Mouse (Mus musculus) G1E (cell line): ENCODE measurements around the gene Map1lc3a. TPM values are rescaled to one million over a fixed set of nuclear protein-coding genes. Genes with fewer than 3 reads are reported as not detected.
A peak's percentile ranks its signal among the peaks of the same experiment; 100 is the strongest.

Source experiments
- ATAC-seq: 2 replicates; pipeline ENCODE4 v1.8.0; 2016; ENCODE audit warnings: mild to moderate bottlenecking; ENCODE audit not compliant: insufficient number of reproducible peaks, poor library complexity, low FRiP score, severe bottlenecking; ENCODE audit errors: extremely low read depth
- DNase-seq: peaks from one replicate; pipeline ENCODE4 v3.0.0; 2012; ENCODE audit warnings: low spot score
- H3K27me3 ChIP-seq: 2 replicates; pipeline ENCODE4 v1.6.1; 2012; ENCODE audit warnings: mild to moderate bottlenecking, low read length, inconsistent platforms; ENCODE audit not compliant: insufficient read depth
- H3K36me3 ChIP-seq: replicated peaks from 2 replicates; pipeline ENCODE3; 2012; ENCODE audit warnings: mild to moderate bottlenecking, inconsistent platforms
- H3K4me1 ChIP-seq: 2 replicates; pipeline ENCODE4 v1.6.1; 2012; ENCODE audit warnings: low read depth, low read length, inconsistent platforms, mixed read lengths; ENCODE audit not compliant: insufficient read depth
- H3K4me3 ChIP-seq: 2 replicates; pipeline ENCODE4 v1.5.1; 2012; ENCODE audit warnings: low read depth, mild to moderate bottlenecking, inconsistent platforms, low read length, moderate library complexity, mixed read lengths
- H3K9me3 ChIP-seq: replicated peaks from 2 replicates; pipeline ENCODE4 v1.6.1; 2012; ENCODE audit warnings: inconsistent platforms
- CTCF ChIP-seq: IDR thresholded peaks from 2 replicates; pipeline ENCODE4 v1.5.1; 2012; ENCODE audit warnings: low read depth, low read length, inconsistent platforms, mixed read lengths
- GATA1 ChIP-seq: IDR thresholded peaks from 2 replicates; pipeline ENCODE4 v1.6.1; 2012; ENCODE audit warnings: borderline replicate concordance, low read length, inconsistent platforms, mixed read lengths
- GATA2 ChIP-seq: IDR thresholded peaks from 2 replicates; pipeline ENCODE4 v1.6.1; 2012; ENCODE audit warnings: low read depth, low read length, inconsistent platforms, borderline replicate concordance
- POLR2AphosphoS5 ChIP-seq: IDR thresholded peaks from 2 replicates; pipeline ENCODE4 v1.6.1; 2012; ENCODE audit warnings: low read depth, low read length, inconsistent platforms; ENCODE audit not compliant: insufficient replicate concordance
- TAL1 ChIP-seq: conservative IDR thresholded peaks from 2 replicates; pipeline ENCODE4 v1.6.1; 2012; ENCODE audit warnings: low read depth, low read length, inconsistent platforms, mixed read lengths
- polyA plus RNA-seq: library from polyadenylated mRNA; stranded (reverse); fragments of >175 nt; gene quantifications from 2 replicates; pipeline ENCODE4 v1.2.3, GENCODE M21; 2012
- total RNA-seq, 2 experiments: library from RNA; stranded (forward) in 1 of 2; stranded (reverse) in 1 of 2; fragments of 200-1000 nt in 1 of 2; fragments of >200 nt in 1 of 2; fragmentation: Nextera tagmentation in 1 of 2; gene quantifications; 2 replicates each; pipeline ENCODE4 v1.2.3; 2014 to 2017

Map1lc3a gene
- total and polyA plus RNA-seq, 3 experiments = 2.3 to 7.1 TPM; not detected in 1

DNA sequence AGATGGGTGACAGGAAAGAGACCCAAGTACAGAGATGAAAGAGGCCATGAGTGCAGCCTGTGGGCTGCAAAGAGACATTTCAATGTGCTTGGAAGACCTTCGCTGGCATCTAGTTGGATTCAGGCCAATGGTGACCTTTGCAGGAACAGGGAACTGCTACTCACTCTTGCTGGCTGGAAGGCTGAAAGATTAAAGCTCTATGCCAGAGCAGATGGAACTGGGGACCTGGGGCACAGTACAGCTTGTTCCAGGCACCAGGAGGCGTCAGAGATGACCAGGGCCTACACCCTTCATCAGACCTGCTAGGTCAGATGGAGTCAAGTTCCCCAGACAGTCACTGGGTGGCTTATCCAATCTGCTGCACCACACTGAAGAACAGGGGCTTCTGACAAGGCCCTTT lies 17.3 kb downstream of the Map1lc3a start:
- ATAC-seq = no peak
- H3K36me3 ChIP-seq = peaks cover 83% of the 10 kb centered on the region
- no peaks in the 10 kb centered on the region for H3K27me3 ChIP-seq
- TF ChIP-seq CTCF = no peak
- no peak for TF ChIP-seq POLR2AphosphoS5
- TF ChIP-seq TAL1 = no peak
- TF ChIP-seq GATA1 = no peak
- TF ChIP-seq GATA2 = no peak
- H3K4me3 ChIP-seq = no peak overlapping the region
- DNase-seq = no peak
- H3K9me3 ChIP-seq = no peaks in the 10 kb centered on the region
- no peaks in the 10 kb centered on the region for H3K4me1 ChIP-seq

DNA sequence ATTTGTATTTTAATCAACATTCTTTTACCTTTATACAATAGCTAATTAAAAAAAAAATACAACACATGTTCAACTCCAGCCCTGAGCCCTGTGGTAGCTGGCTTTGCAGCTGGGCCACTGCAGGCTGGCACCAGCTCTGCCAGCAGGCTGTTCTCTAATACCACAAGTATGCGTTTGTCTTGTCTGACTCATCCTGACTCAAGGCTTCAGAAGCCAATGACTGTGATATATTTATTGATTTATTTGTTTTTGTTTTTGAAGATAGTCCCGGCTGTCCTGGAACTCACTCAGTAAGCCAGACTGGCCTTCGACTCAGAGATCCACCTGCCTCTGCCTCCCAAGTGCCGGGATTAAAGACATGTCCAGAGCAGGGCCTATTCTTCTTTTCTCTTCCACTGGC lies 17.8 kb downstream of the Map1lc3a start:
- Histone ChIP-seq H3K36me3 (peaks cover 87% of the 10 kb centered on the region), H3K4me1 (no peaks in the 10 kb centered on the region), H3K27me3 (no peaks in the 10 kb centered on the region), H3K4me3 (no peak overlapping the region), H3K9me3 (no peaks in the 10 kb centered on the region)
- ATAC-seq (no peak), DNase-seq (no peak)
- TF ChIP-seq POLR2AphosphoS5 = no peak
- no peak for TF ChIP-seq GATA2
- TF ChIP-seq TAL1 = no peak
- TF ChIP-seq GATA1 = no peak
- no peak for TF ChIP-seq CTCF

DNA sequence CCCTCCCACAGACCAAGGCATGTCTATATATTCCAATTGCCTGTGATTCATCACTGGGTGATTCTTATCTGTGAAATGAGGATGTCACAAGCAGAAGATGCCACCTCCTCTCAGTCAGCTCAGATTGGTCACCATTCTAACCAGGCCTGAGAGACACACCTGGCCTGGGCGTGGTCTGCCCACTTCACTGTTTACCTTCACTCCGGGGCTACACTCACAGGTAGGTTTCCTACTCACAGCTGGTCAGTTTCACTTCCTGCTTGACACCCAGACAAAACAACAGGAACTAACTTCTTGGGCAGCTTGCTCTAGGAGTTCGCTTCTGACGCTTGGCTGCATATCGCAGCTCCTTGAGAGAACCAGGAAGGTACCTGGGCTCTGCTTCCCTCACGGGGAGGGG lies 19.4 kb downstream of the Map1lc3a start:
- ATAC-seq (no peak), DNase-seq (no peak)
- TF ChIP-seq GATA2 (no peak), TAL1 (no peak), POLR2AphosphoS5 (no peak), CTCF (no peak), GATA1 (no peak)
- no peaks in the 10 kb centered on the region for H3K27me3 ChIP-seq
- no peaks in the 10 kb centered on the region for H3K4me1 ChIP-seq
- H3K36me3 ChIP-seq = peaks cover 89% of the 10 kb centered on the region
- H3K9me3 ChIP-seq = no peaks in the 10 kb centered on the region
- no peak overlapping the region for H3K4me3 ChIP-seq

DNA sequence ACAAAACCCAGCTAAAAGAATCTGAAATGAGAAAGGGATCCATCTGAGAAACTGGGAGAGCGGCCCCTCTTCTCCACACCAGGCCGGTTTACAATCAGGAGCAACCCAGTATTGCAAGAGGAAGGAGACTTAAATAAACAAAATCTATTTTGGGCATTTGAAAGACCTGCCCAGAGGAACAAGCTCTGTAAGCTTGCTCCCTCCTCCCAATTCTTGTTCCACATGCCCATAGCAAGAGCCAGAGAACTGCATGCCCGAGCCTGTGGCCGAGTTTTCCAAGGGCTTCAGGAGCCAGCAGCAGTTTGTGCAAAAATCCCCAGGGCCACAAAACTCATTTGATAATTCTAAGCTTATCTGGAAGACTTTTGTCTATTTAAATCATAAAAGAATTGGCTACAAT lies 23.5 kb downstream of the Map1lc3a start:
- ATAC-seq = no peak
- TF ChIP-seq POLR2AphosphoS5 = no peak
- Histone ChIP-seq H3K4me1 (no peaks in the 10 kb centered on the region), H3K9me3 (no peaks in the 10 kb centered on the region), H3K4me3 (no peak overlapping the region), H3K27me3 (no peaks in the 10 kb centered on the region), H3K36me3 (peaks cover 93% of the 10 kb centered on the region)
- DNase-seq = no peak

DNA sequence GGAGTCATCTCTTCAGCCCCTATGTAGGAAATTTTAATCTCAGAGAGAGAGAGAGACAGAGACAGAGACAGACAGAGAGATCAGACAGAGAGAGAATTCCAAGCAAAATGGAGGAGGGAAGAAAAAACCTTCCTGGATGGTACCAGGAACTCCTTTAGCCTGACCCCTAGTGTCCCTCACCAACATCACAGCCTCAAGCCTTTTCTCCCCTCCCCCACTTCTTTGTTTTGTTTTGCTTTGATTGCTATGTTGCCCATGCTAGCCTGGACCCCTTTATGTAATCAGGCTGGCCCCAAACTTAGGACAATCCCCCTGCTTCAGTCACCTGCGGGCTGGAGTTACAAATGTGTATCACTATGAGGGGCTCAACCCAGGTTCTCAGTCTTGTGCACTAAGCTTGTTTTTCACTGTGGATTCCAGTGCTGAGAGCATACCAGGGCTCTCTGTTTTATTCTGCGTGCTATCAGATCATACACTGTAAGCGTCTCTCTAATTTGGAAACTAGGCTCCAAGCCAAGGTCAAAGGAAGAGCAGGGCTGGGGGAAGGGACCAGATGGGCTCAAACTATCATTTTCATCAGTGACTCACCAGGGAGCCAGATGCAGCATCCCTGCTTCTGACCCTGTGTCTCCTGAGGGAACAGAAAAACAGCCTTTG lies 33.0 kb downstream of the Map1lc3a start:
- Histone ChIP-seq H3K36me3 (peaks cover 72% of the 10 kb centered on the region), H3K9me3 (no peaks in the 10 kb centered on the region), H3K4me3 (no peak overlapping the region), H3K27me3 (no peaks in the 10 kb centered on the region), H3K4me1 (peaks cover 8% of the 10 kb centered on the region)
- TF ChIP-seq CTCF (no peak), POLR2AphosphoS5 (no peak), GATA2 (no peak), TAL1 (no peak), GATA1 (no peak)
- DNase-seq = peak; percentile 6
- ATAC-seq = no peak

DNA sequence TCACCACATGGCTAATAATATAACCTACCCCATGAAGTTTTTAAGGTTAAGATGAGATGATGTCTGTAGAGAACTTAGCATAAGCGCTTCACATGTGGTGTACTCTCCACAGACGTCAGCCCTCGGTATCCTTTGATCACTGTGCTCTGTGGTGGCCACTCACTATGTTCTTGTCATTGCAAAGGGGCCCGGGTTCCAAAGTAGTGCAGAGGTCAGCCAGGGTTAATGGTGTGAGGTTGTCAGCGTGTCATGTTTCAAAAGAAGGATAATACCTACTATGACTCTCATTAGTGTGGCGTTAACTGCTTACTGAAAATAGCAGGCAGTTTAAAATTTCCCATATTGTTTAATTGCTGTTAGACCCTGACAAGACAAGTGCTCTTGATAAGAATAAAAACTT lies 37.6 kb downstream of the Map1lc3a start:
- no peak for ATAC-seq
- H3K4me3 ChIP-seq = no peak overlapping the region
- TF ChIP-seq POLR2AphosphoS5 (no peak), TAL1 (no peak), CTCF (no peak), GATA2 (no peak), GATA1 (no peak)
- no peak for DNase-seq
- H3K4me1 ChIP-seq = peaks cover 11% of the 10 kb centered on the region
- H3K36me3 ChIP-seq = peaks cover 68% of the 10 kb centered on the region
- H3K27me3 ChIP-seq = no peaks in the 10 kb centered on the region
- no peaks in the 10 kb centered on the region for H3K9me3 ChIP-seq

DNA sequence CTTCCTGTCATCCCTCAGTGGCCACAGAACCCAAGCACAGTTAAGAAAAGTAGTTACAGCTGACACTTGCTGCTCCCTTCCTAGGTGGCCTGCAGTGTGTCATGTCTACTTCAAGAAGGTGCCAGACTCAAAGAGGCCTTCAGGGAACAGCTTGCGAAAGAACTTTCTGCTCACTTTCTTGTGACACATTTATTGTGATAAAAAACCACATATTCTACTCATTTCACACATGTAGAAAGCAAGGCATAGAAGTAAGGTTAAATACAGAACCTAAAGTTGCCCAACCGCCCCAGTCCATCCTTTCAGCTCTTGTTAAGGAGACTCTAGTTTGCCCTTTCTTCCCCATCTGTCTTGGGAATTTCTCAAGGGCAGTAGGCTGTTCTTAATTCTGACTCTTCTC lies 42.5 kb downstream of the Map1lc3a start:
- no peak for DNase-seq
- no peaks in the 10 kb centered on the region for H3K27me3 ChIP-seq
- H3K36me3 ChIP-seq = peaks cover 69% of the 10 kb centered on the region
- peaks cover 3% of the 10 kb centered on the region for H3K4me1 ChIP-seq
- TF ChIP-seq TAL1 = no peak
- no peak for TF ChIP-seq POLR2AphosphoS5
- no peak for TF ChIP-seq CTCF
- no peak for TF ChIP-seq GATA2
- TF ChIP-seq GATA1 = no peak
- no peak overlapping the region for H3K4me3 ChIP-seq
- ATAC-seq = no peak
- no peaks in the 10 kb centered on the region for H3K9me3 ChIP-seq
